Mouse (Mus musculus) kidney, adult 2 months (tissue): ENCODE measurements around the gene Gm3409.
"Not testable (repeated sequence)": the region's sequence is repeated elsewhere in the genome, so short reads cannot be mapped to it uniquely, and the experiment has no call there.

Experiments
- CTCF ChIP-seq: fragments of 200-500 bp; conservative IDR thresholded peaks from 2 replicates; pipeline ENCODE4 v1.5.1; 2011; ENCODE audit warnings: low read depth, mild to moderate bottlenecking, control low read depth, low read length, moderate library complexity, mixed read lengths; ENCODE audit not compliant: insufficient read depth, insufficient read length
- POLR2A ChIP-seq: fragments of 200-500 bp; IDR thresholded peaks from one replicate; pipeline ENCODE4 v1.6.1; 2011; ENCODE audit warnings: low read depth, low read length, control low read depth

DNA sequence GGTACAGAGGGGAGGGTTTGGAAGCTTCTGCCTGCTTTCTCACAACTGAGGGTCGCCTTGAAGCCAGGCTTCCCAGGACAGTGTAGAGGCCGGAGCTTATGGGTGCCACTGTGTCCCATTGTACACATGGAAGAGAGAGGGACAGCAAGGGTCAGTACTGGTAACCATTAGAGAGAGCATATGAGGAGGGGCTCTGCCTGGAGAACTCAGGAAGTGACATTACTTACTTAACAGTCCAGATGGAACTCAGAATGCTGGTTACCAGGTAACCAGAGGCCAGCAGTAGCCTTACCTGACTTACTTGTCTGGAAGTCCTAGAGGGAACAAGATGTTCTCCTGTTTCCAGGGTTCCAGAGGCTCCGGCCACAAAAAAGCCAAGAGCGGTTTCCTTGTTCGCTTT, 46.4 kb upstream of the Gm3409 start, which contains the start of gene Gm6370:
- TF ChIP-seq POLR2A, CTCF: not testable (repeated sequence)
